Mouse (Mus musculus) megakaryocyte-erythroid progenitor cell, adult 5-6 weeks (primary cell): ENCODE results near the gene Mogat2. TPM values are rescaled to one million over a fixed set of nuclear protein-coding genes. Genes with fewer than 3 reads are reported as not detected.

ENCODE experiments used
- ATAC-seq: replicated peaks from 2 replicates; pipeline ENCODE4 v1.8.0; 2016; ENCODE audit warnings: mild to moderate bottlenecking, inconsistent platforms; ENCODE audit not compliant: severe bottlenecking, poor library complexity, low FRiP score, low TSS enrichment
- total RNA-seq, 2 experiments: library from RNA; stranded (forward) in 1 of 2; stranded (reverse) in 1 of 2; fragments of 200-1000, 215-1000 nt in 1 of 2; fragments of >200 nt in 1 of 2; fragmentation: Nextera tagmentation in 1 of 2; gene quantifications; 2 replicates each; pipeline ENCODE4 v1.2.3; 2014 to 2017

Gene Mogat2
- total RNA-seq, 2 experiments from 2014 or later: not detected

DNA sequence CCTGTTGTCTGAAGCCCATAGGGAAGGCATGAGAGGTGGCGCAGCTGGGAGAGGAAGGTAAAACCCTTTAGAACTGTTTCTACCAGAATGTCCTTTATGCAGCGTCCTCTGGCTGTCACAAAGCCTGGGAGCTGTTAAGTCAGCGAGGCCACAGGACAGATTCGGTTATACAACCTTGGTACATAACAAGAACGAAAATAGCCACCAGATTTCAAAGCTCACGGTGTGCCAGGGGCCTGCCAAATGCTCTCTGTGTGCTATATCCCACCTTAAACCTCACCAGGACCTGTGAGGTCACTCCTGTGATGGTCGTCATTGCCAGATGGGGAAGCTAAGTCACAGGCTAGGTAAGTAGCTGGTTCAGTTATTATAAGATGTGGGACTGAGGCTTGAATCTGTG, 36.3 kb downstream of the Mogat2 start:
- ATAC-seq: no peak

DNA sequence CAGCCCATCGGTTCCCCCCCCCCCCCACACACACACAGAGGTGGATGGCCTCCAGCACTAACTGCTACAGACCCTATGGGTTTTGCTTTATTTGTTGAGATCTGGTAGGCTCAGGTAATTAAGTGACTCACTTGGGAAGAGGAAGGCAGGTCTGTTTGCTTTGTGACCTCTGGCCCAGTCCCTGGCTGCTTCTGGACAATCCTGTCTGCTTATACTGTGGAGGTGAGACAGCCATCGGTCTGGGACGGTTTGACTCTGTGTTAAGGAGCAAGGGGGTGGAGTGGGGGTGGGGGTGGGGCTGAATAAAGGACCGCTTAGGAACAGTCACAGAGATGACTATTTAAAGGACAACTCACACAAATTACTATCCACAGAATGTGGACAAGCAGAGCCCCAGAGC, 38.1 kb downstream of the Mogat2 start:
- no peak for ATAC-seq

DNA sequence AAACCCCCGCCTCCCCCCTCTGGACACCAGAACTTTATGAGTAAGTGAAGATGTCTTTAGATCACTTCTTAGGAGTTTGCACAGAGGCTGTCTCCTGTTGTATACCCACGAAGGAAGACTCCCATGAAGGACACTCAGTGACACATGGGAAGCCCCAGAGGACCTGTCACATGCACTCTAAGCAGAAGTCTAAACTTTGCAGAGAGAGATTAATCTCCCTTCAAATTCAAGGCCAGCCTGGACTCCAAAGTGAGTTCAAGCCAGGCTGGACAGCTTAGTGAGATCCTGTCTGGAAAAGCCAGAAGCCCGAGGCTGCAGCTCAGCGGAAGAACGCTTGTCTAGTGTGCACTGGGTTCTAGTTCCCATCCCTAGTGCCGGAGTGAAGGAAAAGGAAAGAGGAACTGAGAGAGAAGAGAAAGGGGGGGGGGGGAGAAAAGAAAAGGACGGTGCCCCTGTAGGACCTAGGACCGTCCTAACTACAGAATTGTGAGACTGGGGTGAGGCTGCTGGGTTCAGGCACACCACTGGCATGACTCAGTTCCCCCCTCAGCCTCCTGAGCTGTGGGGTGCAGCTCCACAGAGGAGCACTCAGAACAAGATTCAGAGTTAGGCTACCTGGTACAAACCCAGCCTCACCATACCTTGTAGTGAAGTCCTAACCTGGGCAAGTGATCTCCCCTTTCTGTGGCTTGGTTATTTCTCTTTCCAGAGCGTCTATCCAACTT, 38.8 kb downstream of the Mogat2 start:
- ATAC-seq: no peak

DNA sequence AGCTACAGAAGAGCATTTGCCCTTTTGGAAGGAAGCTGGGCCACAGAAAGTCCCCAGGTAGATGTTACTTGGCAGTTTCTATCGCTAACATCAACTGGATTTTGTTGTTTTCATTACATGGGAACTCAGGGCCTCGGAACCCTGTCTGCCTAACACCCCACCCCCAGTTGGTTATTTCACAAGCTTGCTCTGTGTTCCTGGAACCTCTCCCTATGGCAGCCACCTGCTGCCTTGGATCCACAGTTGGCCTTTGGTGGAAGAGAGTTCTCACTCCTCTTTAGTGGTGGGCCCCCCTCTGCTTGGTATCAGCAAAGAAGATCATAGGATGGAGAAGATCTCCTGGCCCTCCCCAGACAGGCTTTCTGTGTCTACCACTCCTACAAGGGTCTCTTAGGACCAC, 39.6 kb downstream of the Mogat2 start:
- ATAC-seq: no peak

DNA sequence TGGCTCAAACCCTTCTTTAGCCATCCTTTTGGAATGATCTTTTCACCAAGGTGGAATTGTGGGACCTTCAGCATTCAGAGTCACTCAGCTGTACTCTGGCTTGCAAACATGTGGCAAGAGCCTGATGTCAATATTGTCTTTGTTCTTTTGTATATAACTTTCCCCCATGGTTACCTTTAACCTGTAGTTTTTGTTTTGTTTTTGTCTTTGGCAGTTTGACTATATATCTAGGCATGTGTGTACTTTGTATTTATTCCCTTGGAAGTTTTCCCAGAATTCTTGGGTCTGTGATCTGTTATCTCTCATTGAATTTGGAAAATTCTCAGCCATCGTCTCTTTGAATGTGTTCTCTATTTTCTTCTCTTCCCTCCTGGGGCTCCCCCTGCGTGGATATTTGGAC, 43.9 kb downstream of the Mogat2 start:
- no peak for ATAC-seq

DNA sequence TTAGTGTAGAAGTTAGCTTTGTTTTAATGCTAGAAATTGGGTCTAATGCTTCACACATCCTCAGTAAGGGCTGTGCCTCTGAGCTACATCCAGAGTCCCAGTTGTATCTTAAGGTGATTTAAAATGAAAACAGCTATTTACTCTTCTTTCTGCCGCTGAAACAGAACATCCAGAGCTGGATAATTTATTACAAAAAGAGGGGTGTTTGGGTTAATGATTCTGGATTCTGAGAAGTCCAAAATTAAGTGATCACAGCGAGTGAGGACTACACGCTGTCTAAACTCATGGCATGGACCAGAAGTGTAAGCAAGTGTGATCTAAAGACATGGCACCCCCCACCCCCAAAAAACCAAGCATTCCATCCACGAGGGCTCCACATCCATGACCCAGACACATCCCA, 44.5 kb downstream of the Mogat2 start:
- no peak for ATAC-seq

DNA sequence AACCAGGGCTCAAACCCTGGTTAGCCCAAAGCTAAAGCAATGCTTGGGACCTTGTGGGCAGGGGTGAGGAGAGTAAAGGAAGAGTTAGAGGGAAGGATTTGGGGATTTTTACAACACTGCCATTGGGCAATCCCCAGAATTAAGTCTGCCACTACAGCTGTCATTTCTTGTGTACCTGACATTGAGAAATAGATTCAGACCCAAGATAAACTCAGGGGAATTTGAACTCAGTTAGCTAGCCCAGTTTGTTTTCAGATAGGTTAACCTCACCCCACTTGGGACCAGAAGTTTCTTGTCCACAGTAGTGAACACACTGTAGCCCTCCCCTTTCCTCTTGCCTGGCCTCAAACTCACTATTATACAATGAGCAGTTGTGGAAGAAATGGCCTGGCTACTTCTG, 47.0 kb downstream of the Mogat2 start:
- no peak for ATAC-seq

DNA sequence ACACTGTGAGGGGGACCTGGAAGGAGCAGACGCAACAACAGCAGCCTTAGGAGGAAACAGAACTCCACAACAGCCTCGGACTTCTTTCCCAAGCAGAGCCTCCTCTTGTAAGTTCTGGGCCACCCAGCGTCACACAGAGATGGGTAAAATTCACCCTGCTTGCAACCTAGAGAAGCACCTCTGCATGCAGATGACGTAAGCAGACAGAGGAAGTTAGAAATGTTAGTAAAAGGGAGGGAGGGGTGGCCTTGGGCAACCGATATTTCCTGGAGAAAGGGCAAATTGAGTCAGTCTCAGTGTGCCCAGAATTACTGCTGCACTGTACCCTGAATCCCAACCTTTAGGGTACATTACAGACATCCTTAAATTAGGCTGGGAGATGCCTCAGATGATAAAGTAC, 48.5 kb downstream of the Mogat2 start:
- no peak for ATAC-seq

DNA sequence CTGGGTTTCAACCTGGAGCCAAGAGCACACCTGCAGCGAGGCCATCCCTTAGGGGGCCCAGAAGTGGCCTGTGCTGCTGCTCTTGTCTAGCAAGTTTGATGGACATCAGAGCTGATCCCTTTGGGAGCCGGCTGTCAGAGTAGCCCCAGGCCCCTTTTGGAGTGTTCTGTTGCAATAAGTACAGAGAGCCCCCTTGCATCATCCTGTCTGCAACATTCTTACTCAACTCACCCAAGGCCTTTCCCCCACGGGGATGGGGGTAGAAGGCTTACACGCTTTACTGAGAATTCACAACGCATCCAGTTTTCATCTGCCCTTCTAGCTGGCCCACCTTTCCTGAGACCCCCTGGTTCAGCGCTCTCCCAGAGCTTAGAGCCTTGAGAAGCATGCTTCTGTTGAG, 49.8 kb downstream of the Mogat2 start:
- ATAC-seq: no peak

DNA sequence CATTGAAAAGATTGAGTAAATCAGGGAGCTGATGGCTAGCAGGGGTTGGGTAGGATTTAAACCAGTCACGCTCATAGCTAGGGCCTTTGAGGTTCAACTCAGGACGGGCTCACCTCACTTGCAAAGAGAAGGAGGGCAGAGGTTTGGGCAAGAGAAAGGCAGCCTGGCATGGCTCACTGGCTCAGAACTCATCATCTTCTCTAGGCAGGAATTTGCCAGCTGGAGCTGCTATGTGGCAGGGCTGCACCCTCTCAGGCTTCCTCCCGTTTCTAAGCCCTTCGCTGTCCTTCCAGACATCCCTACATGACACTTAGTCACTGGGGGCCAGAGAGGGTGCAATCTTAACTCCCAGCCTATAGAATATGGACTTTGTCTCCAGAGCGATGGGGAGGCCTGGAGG, 51.0 kb downstream of the Mogat2 start:
- no peak for ATAC-seq

DNA sequence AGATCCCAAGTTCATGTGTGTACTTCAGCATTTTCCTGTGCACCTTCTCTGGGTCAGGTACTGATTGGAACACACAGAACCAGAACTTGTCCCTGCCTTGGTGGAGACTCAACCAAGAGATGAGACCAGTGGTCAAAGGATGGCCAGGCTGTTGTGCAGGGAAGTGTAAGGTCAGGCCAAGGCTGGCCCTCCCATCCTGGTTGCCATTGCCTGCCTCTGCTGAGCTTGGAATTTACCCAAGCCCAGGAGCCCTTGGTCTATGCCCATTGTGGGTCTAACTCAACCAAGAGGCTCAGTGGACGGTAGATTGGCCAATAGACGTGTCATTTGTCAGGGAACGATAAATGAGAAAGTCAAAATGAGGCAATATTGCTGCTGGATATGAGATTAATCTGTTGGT, 53.0 kb downstream of the Mogat2 start:
- no peak for ATAC-seq

DNA sequence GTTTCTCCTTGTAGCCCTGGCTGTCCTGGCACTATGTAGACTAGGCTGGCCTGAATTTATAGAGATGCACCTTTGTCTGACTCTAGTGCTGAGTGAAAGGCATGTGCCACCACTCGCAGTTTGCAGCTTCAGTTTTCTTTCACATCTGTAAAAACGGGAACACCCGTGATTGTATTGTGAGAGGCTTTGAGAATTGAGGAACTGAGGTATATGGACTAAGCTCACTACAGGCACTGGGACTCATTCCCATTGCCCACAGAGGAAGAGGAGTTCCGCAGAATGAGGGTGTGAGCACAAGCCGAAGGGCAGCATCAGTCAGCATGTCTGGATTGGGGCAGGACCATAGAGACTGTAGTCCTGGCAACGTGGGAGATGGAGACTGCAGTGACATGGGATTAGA, 54.7 kb downstream of the Mogat2 start:
- ATAC-seq: no peak

DNA sequence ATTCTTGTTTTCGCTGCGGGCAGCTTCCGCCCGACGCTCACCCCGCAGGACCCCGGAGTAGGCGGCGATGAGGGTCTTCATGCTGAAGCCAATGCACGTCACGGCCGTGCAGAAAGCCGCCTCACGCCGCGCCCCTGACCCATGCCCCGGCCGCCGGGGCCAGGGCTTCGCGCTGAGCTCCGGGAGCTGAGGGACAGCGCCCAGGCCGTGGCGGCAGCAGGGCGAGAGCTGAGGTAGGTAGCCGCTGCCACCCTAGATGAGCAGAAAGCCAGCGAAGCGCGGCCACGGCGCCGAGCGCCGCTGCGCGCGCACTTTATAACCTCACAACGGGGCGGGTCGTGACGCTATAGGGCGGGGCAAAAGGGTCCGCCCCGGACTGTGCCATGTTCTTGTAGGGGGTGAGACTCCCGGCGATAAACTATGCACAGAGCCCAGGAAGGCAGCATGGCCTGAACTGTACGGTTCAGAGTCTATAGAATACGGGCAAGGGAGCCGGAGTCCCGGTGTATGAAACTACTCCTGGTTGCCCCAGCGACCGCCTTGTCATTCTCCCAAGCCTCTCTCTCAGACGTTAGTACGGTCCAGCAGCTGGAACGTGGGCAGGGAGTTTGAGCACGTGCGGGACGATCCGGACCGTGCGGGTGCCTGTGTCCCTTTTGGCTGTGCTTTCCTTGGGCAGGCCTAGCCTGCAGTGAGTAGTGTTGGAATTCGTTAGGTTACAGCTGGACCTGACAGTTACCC, 55.8 kb downstream of the Mogat2 start, which contains the start of gene Dgat2:
Dgat2 (minus strand) TSS at position 288 of the 741 bp plus-strand sequence.
- peak; percentile 89 for ATAC-seq

DNA sequence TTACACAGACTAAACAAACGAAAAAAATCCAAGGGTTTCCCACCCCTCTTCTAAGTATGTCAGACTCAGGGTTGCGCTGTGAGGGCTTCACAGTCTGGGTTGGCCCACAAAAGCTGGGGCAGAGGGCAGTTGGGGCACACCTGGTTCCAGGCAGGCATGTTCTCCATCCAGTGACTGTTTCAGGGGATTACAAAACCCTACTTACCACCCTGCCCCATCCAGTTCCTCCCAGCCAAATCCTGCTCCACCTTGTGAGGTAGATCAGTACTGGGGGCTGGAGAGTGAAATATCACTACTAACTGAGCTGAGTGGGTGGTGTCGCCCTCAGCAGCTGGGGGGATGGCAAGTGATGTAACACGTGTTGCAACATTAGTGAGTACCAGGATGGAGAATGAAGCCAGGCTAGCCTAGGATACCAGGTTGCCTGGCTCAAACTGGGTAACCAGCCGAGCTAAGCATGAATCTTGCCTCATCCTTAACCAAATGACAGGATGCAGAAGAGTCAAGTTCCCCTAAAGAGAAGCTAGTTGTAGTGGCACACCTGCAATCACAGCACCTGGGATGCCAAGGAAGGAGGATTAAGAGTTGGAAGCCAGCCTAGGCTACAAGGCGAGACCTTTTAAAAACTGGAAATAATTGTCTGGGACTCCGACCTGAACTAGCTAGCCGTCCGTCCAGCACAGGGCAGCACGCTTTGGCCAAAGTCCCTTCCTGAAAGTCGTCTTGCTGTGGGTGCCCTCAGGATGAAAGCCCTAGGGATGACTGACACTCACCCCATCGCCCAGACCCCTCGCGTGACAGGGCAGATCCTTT, 56.6 kb downstream of the Mogat2 start:
- no peak for ATAC-seq

DNA sequence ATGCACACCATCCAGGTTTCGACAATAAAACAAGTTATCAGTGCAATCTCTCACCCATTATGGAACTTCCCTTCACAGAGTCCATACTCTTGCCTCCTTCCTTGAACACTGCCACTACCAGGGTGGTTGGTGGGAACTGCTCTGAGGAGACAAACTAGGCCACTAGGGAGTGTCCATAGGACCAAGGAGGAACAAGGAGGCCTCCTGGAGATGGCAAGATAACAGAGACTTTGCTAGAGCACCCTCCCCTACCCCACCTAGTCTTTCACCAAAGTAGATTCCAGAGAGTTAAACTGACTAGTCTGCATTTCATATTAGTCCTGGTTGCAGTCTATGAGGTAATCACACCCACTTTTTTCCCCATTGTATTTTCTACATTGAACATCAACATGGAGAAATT, 58.3 kb downstream of the Mogat2 start:
- no peak for ATAC-seq

DNA sequence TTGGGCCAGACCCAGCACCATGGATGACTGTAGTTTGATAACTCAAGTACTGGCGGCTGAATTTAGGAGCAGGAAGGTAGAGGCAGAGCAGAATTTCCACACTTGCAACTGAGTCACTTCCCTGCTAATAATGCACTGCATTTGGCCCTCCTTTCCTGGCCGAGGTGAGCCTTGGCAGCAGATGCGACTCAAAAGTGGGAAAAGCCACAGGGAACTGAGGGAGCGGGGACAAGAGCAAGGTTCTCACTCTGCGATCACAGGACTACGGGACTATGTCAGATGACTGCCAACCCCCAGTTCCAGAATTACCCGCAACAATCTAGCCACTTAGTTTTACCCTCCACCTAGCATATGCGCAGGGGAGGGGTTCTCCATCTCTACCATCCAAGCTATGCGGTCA, 59.1 kb downstream of the Mogat2 start:
- no peak for ATAC-seq

DNA sequence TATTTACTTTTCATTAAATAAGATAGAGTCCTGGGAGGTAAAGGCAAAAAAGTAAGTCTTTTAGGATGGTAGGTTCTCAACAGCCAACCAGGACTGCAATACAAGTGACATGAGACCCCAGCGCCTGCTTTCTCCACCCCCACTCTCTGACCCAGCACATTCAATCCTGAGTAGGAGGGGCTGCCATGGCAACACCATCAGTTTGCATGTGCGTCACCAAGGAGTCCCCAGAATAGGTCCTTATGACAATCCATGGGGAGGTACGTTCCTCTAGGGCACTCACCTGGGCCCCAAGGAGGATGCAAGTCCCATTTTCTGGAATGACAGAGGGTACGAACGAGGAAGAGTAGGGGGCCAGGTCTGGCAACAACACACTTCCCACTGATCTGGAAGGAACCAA, 61.0 kb downstream of the Mogat2 start:
- no peak for ATAC-seq

DNA sequence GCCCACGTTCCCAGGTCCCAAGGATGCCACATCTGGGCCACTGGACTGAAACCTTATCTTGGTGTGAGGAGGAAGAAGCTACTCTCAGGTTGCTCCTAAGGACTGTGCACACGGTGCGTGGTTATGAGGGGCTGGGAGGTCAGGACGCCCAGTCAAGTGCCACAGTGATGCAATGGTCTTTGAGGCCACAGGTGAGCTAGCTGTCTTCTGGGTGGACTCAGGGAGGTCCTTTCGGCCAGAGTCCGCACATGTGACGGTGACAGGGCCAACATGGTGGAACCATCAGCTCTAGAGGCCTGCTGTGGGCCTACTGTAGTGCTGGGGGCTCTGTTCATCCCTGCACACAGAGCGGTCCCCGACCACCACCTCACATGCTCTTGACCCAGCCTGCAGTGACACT, 62.8 kb downstream of the Mogat2 start:
- no peak for ATAC-seq

DNA sequence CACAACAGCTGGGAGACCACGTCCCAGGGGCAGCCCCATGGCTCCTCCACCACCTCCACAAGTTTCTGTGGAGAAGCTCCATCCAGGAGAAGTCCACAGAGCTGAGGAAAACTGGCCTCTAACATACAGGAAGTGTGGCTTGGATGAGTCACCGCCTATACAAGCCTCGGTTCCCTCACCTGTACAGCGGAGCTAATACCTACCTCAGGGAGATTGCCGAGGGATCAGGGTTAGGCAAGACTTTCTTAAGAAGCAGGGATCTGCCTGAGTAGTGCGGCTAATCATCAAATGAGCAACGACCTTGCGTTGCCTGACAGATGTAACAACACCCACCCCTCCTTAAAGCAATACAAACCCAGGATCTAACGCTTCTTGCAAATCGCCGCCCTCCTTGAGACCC, 63.3 kb downstream of the Mogat2 start:
- no peak for ATAC-seq

DNA sequence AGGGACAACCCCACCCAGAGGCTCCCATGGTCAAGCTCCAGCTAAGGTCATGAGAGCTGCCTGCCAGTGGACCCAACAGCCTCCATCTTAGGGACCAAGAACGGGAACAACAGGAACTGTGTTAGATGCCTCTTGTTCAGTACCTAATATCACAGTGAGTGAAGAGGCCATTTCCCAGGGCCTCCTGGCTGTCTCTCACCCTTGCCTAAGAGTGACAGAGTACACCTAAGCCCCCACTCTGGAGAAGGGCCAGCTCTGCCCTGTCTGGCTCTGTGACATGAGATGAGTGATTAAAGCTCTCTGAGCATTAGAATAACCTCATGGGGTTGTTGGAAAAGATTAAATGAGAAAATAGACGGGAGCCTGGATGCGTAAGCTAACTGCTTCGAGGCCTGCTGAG, 64.4 kb downstream of the Mogat2 start:
- ATAC-seq: no peak
